Mouse (Mus musculus) left cerebral cortex, adult 11 months (tissue): Measurements from ENCODE around the gene Tsks.
A peak's percentile ranks its signal among the peaks of the same experiment; 100 is the strongest.

Source experiments
- DNase-seq: peaks from one replicate; pipeline ENCODE4 v3.0.0; 2022; ENCODE audit warnings: low spot score

Gene Tsks

DNA sequence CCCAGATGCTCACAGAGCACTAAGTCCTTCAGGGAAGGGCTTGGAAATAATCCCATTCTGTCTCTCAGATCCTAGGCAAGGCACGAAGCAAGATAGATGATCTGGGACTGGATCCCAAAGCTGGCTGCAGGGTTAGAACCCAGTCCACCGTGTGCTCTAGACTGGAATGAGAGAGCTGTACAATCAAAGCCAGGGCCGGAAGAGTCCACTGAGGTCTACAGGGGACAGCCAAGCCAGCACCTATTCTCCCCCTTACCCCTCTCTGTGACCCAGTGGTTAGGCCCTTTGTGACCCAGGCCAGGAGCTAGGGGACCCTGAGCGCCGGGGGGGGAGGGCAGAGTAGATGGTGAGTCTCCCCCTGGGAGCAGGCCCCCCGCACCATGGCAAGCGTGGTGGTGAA, at the start of gene Tsks:
TSS of gene Tsks (plus strand) at position 301 of the 400 bp plus-strand sequence.
- DNase-seq = no peak

DNA sequence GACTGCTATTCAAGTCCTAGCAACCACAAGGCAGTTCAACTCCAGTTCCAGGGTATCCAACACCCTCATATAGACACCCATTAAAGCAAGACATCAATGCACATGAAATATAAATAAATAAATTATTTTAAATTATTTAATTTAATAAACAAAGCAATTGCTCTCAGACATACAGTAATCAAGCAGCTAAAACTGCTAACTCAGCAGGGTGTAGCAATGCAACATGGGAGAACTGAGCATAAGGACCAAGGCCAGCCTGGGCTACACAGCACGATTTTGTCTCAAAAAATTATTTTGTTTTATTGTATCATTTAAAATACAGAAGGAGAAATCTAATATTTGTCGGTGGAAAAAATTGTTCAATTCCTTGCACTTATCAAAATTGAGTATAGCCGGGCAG, 48.8 kb upstream of the Tsks start:
- no peak for DNase-seq

DNA sequence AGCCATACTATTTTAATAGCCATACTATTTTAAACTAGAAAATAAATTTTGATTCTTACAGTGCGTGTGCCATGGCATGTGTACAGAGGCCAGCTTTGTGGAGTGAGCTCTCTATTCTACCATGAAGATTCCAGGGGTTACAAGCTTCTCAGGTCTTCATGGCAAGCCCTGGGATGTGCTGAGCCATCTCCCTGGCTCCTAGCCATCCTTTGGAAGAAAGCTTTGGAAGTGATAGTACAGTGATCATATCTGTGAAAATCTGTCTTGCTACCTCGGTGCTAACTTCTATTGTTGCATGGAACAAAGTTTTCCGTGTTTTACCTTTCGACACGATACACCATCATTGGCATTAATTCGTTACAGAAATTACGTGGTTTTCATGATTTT, 47.8 kb upstream of the Tsks start:
- no peak for DNase-seq

DNA sequence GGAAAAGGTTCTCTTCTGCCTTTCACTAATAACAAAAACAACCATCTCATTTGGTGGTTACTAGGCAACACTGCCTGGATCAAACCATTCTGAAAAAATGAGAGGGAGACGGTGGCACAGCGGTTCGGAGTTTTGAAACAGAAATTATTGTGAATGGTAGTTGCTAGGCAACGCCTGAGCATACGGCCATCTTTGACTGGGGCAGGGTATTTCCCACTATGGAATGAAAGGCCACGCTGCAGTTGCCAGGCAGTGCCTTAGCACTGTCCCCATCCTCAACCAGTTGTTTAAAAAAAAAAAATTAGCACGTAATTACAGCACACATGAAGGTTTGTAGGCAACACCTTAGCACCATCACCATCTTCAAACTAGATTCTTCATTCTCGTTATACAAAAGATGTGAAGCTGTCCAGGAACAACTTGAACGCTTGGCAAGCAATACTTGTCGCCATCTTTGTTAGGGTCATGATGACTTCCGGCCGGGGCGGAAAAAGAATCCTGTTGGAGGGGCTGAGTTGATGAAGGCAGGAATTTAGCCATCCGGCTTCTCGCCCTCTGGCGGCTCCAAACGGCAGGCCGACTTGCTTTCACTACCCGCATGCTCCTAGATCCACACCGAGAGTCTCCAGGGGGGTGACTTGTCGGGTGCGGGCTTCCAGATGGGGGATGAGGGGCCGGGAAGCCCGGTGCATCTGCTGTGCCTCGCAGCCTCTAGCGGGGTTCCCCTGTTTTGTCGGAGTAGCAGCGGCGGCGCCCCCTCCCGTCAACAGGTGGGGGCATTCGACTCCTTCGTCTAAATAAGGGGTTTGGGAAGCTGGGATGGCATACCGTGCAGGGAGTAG, 47.2 kb upstream of the Tsks start, which contains the start of gene Fuz:
TSS of gene Fuz (plus strand) at position 487 of the 842 bp plus-strand sequence.
- DNase-seq = peak; percentile 92

DNA sequence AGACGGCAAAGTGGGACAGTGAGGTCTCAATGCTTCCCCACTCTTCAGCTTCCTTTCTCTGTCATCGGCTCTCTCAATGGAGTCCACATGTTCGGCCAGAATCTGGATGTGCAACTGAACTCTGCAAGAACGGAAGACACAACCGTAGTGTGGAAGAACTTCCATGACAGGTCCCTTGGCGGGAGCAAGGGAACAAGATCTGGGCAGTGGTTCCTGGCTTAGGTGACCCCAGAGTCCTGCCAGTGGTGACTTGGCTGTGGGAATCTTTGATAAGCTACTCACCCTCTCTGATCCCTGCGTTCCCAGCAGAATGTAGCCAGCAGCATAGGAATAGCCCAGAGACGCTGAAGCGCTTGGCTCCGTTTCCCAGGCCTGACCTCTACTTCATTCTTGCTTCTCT, 46.5 kb upstream of the Tsks start:
- DNase-seq = no peak

DNA sequence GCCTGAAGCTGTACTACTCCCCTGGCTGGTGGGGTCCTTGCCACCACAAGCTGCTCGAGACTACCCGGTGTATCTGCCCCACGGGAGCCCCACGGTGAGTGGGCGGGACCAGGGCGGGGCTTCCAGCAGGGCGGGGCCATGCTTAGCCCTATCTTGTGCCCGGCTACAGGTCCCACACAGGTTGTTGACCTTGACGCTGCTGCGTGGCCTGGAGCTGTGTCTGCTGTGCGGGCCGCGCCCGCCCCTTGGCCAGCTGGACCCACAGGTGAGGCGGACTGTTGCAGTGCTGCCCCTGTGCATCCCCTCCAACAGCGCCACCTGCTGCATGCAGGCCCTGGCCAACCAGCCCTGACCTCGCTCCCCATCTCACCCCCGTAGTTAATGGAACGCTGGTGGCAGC, 44.4 kb upstream of the Tsks start:
- DNase-seq = no peak

DNA sequence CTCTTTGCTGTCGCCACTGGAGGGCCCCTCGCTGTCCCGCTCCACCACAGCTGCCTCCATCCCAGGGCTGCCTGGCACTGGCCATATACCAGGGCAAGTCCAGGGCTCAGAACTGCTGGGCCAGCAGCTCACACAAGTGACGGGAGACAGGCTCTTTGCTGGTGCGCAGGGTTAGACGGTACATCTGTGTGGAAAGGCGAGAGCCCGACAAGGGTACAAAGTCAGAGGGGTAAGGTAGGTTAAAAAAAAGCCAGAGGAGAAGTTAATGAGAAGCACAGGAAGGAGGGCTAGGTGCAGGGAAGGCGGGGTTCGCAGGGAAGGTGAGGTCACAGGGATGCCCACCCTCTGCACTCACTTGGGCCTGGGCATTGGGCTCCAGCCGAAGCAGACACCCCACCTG, 42.4 kb upstream of the Tsks start:
- DNase-seq = no peak

DNA sequence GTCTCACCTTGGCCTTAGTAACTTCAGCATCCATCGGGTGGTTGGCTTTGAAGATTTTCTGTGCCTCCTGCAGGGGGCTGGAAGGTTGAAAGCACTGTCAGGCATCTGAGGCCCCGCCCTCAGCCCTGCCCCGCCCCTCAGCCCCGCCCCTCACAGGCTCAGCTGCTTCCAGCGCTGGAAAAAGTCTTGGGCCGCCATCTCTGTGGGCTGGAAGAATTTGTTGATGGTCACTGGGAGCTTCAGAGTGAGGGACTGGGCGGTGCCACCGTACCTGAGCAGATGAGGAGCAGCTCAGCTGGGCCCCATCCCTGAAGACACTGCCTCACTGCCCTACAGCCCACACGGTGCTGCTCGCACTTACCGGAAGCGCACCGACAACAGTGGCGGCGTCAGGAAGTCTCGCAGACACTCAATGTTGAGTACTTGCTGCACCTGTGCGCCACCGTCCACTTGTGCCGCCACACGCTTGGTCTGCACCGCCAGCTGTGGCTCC, 41.7 kb upstream of the Tsks start:
- DNase-seq = no peak

DNA sequence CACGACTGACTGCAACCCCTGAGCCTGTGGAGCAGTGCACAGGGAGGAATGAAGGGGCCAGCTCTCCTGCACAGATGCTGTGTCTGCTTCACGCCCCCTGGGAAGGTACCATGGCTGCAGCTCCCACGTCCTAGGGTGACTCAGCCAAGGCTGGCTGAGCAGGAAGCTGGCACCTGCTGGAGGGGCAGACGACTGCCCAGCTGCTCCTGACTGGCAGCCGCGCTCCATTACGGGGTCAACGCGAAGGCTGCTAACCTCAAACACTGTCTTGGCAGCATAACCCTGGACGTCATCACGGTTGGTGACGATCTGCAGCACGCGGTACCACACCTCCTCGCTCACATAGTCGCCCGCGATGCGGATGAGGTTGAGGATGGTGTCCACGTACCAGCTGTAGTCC, 37.6 kb upstream of the Tsks start:
- DNase-seq = no peak

DNA sequence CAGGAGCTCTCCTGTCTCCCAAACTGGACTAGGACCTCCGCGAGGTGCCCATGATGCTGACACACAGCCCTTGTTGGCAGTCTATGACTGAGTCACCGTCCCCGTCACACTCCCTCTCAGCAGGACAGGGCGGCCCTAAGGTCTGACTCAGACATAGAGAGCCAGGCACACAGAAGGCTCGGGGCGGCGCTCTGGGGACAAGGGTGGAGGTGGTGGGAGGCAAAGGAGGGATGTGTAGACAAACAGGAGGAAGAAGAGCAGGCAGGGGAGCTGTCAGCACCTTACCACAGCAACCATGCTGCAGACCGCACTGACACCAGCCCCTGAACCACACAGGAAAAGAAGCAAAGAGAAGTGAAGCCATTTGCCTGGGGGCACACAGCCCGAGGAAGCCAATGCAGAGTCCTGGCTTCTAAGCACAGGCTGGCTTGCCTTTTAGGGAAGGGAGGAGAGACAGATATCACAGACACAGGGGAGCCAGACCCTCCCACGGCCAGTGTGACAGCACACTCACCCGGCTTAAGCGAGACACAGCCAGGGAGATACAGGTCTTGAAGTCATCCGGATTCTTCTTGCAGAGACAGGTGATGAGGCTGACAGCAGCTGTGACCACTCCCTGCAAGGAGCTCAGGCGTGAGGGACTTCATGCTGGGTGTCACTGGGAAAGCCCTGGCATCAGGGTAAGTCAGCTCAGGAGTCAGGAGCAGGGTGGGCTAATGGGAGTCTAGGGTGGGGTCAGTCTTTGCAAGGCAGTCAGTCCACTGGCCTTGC, 34.1 kb upstream of the Tsks start:
- DNase-seq = no peak

DNA sequence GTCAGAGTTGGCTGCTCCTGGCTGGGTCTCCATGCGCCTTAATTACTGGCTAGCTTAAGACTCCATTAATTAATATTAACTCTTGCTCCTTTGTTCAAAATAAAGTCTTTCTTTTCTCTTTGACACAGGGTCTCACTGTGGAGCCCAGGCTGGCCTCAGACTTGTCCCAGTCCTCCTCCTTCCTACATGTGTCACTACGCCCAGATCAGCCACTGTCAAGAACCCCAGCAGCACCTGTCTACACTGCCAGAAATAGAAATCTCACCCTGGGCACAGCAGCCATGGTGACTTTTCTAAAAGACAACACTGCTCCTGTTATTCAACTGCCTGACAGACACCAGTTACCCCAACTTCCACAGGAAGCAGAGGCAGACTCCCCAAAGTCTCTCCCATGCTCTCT, 28.6 kb upstream of the Tsks start:
- DNase-seq = no peak

DNA sequence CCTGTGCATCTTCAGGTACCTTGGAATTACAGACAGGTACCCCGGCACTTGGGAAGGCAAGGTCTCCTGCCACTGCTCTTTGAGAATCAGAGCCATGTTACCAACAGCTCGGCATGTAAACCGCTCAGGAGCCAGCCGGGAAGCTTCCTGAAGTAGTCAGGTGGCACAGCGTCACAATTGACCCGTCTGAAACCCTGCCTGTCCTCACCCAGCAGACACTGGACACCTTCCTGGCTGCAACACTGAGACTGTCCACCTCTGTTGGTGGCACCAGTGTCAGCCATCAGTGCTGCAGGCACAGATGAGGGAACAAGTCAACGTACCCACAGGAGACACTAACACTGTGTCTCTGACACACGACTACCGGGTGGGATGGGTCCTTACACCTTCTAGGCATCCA, 27.7 kb upstream of the Tsks start:
- no peak for DNase-seq

DNA sequence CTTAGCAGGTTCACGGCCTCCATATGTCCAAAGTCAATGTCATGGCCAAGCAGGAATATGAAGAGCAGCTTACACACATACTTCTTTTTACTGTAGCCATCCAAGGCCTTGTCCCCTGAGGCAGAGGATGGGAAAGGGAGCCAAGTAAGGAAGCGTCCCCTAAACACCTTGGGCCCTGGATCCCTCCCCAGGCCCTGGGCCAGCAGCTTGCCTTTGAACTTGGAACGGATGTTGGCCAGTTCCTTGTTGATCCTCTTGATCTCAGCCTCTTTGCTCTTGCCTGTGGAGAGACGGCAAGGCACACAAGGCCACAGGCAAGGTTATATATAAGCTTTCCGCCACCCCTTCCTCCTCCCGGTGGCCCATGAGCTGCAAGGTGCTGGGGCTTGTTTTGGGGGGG, 26.8 kb upstream of the Tsks start:
- DNase-seq = no peak

DNA sequence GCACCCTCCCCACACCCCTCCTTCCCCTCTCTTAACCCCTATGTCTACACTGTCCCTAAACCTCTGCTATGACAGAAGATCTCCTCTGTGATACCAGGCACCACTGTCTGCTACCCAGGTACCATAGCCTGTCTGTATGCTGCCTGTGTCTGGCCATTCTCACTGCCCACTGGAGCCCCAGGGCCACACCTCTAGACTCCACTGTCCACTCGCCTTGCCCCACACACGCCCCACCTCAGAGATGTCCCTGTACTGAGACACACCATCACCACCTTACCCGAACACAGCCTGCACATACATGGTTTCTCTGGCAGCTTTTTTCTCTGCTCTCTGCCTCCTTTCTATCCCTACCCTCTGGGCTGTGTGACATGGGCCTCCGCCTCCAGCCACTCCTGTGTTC, 26.1 kb upstream of the Tsks start:
- DNase-seq = no peak

DNA sequence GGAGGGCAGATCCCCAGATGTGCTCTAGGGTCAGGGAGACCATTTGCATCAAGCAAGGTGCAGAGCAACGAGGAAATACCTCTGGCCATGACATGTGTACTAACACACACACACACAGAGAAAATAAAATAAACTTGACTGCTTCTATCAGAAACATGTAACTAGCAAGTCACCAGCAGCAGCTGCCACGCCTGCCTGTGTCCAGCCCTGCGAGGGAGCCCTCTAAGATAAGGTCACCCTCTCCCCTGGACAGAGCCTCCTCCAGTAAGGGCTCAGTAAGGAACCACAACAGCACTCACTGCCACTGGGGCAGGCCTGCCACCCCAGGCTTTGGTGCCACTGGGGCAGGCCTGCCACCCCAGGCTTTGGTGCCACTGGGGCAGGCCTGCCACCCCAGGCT, 24.8 kb upstream of the Tsks start:
- DNase-seq = no peak

DNA sequence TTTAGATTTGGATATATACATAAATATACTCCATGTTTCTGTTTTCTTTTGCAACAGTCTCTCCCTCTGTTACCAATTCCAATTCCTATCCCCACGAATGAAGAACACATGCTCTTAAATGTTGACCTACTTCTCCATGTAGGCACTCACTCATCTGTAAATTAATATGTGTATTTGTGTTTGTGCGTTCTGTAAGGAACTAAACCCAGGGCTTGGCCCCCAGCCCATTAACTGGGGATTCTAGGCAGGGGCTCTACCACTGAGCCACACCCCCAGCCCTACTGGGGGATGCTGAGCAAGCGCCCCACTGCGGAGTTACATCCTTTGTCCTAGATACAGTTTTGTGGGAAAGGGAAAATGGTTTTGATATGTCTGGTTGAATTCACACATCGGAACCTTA, 23.9 kb upstream of the Tsks start:
- DNase-seq = no peak

DNA sequence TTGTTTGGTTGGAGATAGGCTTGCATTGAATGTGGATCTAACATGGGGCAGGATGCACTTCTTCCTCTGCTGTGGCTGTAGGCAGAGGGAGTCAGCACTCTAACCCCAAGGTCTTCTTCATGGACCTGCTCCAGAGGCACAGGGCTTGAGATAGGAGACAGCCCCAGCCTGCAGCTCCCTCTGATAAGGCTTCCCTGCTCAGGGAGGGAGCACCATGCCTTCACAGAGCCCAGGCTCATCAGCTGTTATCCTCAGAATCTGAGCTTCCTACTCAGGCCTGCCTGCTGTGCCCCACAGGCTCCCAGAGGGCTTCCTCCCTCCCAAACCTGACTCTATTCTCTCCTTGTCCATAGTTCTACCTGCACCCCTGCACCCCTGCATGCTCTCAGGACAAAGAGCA, 20.5 kb upstream of the Tsks start:
- DNase-seq = no peak

DNA sequence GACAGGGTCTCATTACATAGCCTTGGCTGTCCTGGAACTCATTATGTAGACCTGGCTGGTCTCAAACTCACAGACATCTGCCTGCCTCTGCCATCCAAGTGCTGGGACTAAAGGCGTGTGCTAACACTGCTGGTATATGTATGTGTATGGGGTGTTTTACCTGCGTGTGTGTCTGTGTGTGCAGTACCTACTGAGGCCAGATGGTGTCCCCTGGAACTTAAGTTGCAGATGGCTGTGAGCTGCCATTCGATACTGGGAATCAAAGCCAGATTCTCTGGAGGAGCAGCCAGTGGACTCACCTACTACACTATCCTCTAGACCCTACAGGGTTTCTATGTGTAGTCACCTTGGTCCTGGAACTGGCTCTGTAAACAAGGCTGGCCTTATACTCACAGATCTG, 17.5 kb upstream of the Tsks start:
- DNase-seq = no peak

DNA sequence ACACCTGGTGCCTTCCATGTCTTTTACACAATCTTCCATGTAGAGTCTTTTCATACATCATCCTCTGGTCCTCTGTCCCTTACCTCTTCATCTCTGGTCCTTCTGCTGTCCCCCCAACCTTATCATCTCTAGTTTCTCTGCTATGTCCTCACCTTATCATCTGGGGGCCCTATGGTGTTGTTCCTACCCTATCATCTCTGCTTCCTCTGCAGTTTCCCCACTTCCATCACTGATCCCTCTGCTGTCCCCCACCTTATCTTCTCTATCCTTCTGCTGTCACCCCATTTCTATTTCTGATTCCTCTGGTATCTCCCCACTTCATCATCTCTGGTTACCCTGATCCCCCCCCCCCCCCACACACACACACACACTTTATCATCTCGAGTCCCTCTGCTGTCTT, 14.4 kb upstream of the Tsks start:
- DNase-seq = no peak

DNA sequence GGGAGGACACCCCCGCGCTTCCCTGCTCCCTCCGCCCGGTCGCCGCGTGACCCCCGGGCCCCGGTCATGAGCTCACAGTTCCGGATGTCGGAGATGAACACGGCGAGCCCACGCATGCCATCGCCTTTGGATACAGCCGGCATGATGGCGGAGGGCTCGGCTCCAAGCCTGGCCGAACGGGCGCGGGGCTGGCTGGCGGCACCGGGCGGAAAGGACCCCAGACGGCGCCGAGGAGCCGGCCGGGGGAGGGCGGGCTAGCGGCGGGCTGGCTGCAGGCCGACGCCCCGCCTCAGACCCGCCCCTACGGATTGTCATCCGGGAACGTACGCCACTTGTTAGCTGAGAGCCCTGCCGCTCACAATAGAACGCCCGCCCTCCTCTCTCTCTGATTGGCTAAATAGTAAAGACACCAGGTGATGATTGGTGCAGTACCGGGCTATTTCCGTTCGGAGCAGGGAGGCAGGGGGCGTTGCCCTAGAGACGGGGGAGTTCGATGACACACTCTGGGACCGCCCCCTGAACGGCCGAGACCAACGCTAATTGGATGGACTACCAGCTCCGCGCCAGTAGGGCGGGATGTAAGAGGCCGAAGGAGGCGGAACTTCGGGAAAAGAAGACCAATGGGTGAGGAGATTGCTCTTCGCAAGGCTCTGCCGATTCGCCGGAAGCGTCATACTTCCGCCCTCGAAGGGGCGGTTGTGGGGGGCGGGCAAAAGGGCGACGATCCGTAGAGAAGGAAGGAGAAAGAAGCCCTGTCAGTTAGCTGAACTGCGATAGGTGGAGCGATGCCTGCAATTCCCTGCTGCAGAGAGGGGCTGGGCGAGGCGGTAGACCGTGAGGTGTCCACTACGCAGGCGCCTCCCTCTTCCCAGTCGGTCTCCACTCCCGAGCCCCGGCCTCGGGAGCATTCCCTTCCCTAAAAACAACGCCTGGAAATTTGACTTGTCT, 13.5 kb upstream of the Tsks start, which contains the start of gene Ap2a1:
TSS of gene Ap2a1 (minus strand) at position 293 of the 948 bp plus-strand sequence.
- DNase-seq = peak; percentile 100

DNA sequence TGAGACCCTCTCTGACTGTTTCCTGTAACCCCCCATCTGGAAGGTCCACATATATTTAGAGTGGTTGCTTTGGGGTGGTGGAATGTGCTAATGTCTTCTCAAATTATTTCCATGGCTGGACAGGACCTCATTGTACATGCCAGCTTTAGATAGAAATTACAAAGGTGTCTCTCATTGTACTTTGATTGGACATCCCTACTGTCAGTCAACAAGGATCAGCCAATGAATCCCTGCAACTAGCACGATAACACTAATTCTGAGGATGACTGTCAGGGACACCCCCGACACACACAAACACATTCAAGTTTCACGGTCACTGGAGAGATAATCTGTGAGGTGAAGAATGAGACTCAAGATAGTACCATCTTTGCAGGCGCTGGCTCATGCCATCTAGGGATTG, 4.3 kb upstream of the Tsks start:
- DNase-seq = no peak

DNA sequence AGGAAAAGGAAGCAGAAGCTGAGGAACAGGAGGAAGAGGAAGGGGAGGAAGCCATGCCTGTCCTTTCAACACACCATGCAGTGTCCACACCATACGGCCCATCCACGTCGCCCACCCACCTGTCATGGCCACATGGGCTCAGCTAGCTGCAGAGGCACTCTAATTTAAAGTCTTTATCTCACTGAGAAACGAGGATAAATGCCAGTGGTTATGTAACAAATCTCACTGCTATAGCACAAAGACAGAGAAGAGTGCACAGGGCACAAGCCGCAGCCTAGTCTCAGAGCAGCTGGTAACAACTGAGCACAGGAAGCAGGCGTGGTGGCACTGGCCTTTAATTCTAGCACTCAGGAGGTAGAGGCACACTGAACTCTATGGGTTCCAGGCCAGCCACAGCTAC, 6.9 kb downstream of the Tsks start:
- DNase-seq = no peak
